Mouse (Mus musculus) lung, postnatal 0 days (tissue): ENCODE results near the gene Bag6. TPM values are rescaled to one million over a fixed set of nuclear protein-coding genes. Genes with fewer than 3 reads are reported as not detected.

Source experiments
- ATAC-seq: fragments of 200-750 bp; cut with Nextera tagmentation; 2 replicates; pipeline ENCODE4 v1.8.0; 2017; ENCODE audit warnings: moderate library complexity
- DNase-seq: peaks from one replicate; pipeline ENCODE4 v3.0.0-alpha.2; 2016; ENCODE audit warnings: low spot score
- H3K27ac ChIP-seq: fragments of 300-500 bp; sonication (generic); 2 replicates; pipeline ENCODE4 v1.5.1; 2014; ENCODE audit warnings: antibody characterized with exemption, mild to moderate bottlenecking, low read length, mixed read lengths
- H3K27me3 ChIP-seq: fragments of 300-500 bp; sonication (generic); replicated peaks from 2 replicates; pipeline ENCODE4 v1.6.1; 2014; ENCODE audit warnings: low read length, mixed read lengths; ENCODE audit not compliant: insufficient read depth
- H3K36me3 ChIP-seq: fragments of 300-500 bp; sonication (generic); 2 replicates; pipeline ENCODE4 v1.6.1; 2014; ENCODE audit warnings: low read length, mixed read lengths; ENCODE audit not compliant: insufficient read depth
- H3K4me1 ChIP-seq: fragments of 300-500 bp; sonication (generic); 2 replicates; pipeline ENCODE4 v1.6.1; 2014; ENCODE audit warnings: antibody characterized with exemption, low read depth, low read length, mixed read lengths; ENCODE audit not compliant: insufficient read depth
- H3K4me2 ChIP-seq: fragments of 300-500 bp; sonication (generic); replicated peaks from 2 replicates; pipeline ENCODE4 v1.6.1; 2014; ENCODE audit warnings: low read depth, mild to moderate bottlenecking, low read length, moderate library complexity, mixed read lengths
- H3K4me3 ChIP-seq: fragments of 300-500 bp; sonication (generic); 2 replicates; pipeline ENCODE4 v1.5.1; 2014; ENCODE audit warnings: low read depth, low read length
- H3K9ac ChIP-seq: fragments of 300-500 bp; sonication (generic); replicated peaks from 2 replicates; pipeline ENCODE4 v1.6.1; 2014; ENCODE audit warnings: low read depth, mild to moderate bottlenecking
- H3K9me3 ChIP-seq: fragments of 300-500 bp; sonication (generic); 2 replicates; pipeline ENCODE4 v1.6.1; 2016; ENCODE audit warnings: low read length, mixed read lengths
- CTCF ChIP-seq: IDR thresholded peaks from 2 replicates; pipeline ENCODE4 v1.5.1; 2016; ENCODE audit warnings: antibody characterized with exemption, mild to moderate bottlenecking
- EP300 ChIP-seq: IDR thresholded peaks from 2 replicates; pipeline ENCODE4 v1.6.1; 2016; ENCODE audit warnings: antibody characterized with exemption, mild to moderate bottlenecking, control low read depth
- WGBS: fragments of 180-500 bp; shearing (Covaris S2); extraction: QIAGEN DNeasy Blood & Tissue Kit; methylation state at CpG from one replicate; pipeline ENCODE4 v1.1.7; 2014; 5-methylcytosine and 5-hydroxymethylcytosine counted together
- polyA plus RNA-seq: library from polyadenylated mRNA; unstranded; fragments of >200 nt; fragmentation: Nextera tagmentation; extraction: Ambion mirVana; gene quantifications from 2 replicates; pipeline ENCODE4 v1.2.1, GENCODE M21; 2015

Bag6 gene
- polyA plus RNA-seq, 1 experiment from 2014 or later: 34.8 TPM

DNA sequence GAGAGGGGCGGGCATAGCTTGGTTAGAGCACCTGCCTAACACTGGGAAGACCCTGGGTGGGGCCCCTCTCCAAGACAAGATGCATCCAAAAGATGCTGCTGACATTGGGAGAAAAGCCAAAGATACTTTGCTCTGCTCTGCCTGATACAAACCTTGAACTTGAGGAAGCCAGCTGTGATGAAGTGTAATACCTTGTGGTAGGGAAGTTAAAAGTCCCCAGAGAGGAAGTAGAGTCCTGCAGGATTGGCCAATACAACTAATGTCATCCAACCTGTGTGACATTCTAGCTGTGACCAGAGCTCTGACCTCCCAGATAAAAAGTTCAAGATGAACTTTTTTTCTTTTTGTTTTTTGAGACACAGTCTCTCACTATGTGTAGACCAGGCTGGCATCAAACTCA, 9.9 kb upstream of the Bag6 start:
- 100% methylated on average over 1 of the region's 1 CpGs for WGBS
- ATAC-seq (no peak), DNase-seq (peak; percentile 26)
- H3K27me3 ChIP-seq: no peaks in the 10 kb centered on the region
- H3K36me3 ChIP-seq: no peaks in the 10 kb centered on the region
- no peak for TF ChIP-seq EP300
- TF ChIP-seq CTCF: no peak
- 0 out of 2 replicates have a peak overlapping the region, but pooled peaks have one; percentile 92 for H3K27ac ChIP-seq
- 0 out of 2 replicates have a peak overlapping the region, but pooled peaks have one; percentile 81 for H3K4me2 ChIP-seq
- no peaks in the 10 kb centered on the region for H3K9me3 ChIP-seq
- H3K9ac ChIP-seq: no peak overlapping the region
- H3K4me1 ChIP-seq: peaks cover 17% of the 10 kb centered on the region
- no peak overlapping the region for H3K4me3 ChIP-seq

GRCm38 (mm10) chr17:35125578-35125977, 9.4 kb upstream of the Bag6 start:
- Histone ChIP-seq H3K4me1 (peaks cover 15% of the 10 kb centered on the region), H3K4me3 (peak overlapping the region; percentile 62), H3K27me3 (no peaks in the 10 kb centered on the region), H3K27ac (peak overlapping the region; percentile 92), H3K9ac (peak overlapping the region; percentile 68), H3K4me2 (peak overlapping the region; percentile 81), H3K9me3 (no peaks in the 10 kb centered on the region), H3K36me3 (no peaks in the 10 kb centered on the region)
- DNase-seq: peak; percentile 53
- WGBS: 15% methylated on average over 6 of the region's 6 CpGs
- TF ChIP-seq CTCF (no peak), EP300 (no peak)
- ATAC-seq: no peak

GRCm38 (mm10) chr17:35126206-35126611, 8.8 kb upstream of the Bag6 start, which contains the start of gene D17H6S53E:
D17H6S53E (plus strand) TSS chr17:35126373.
- WGBS: under 1% methylated on average over 36 of the region's 36 CpGs

DNA sequence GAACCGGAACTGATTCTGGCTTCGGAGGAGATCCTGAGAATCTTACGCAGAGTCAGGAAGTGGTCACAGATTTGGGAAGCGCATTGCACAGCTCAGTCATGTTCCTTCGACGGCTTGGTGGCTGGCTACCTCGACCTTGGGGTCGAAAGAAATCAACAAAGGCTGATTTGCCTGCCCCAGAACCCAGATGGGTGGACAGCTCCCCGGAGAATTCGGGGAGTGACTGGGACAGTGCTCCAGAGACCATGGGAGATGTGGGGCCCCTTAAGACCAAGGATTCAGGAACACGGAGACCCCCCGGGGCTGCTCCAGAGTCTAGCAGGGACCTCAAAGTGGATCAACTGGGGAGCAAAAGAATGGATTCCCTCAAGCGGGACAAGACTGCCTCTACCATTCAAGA, 8.0 kb upstream of the Bag6 start:
- Histone ChIP-seq H3K4me3 (peak overlapping the region; percentile 62), H3K9me3 (no peaks in the 10 kb centered on the region), H3K4me2 (peak overlapping the region; percentile 81), H3K27me3 (no peaks in the 10 kb centered on the region), H3K9ac (peak overlapping the region; percentile 68), H3K36me3 (no peaks in the 10 kb centered on the region), H3K27ac (peak overlapping the region; percentile 92; the same call in 1 of the 2 replicates), H3K4me1 (peaks cover 15% of the 10 kb centered on the region)
- TF ChIP-seq EP300 (no peak), CTCF (no peak)
- WGBS: 52% methylated on average over 13 of the region's 13 CpGs
- DNase-seq (peak; percentile 24), ATAC-seq (no peak)

More at GRCm38 (mm10) chr17:35126206-35126611, 8.8 kb upstream of the Bag6 start, which contains the start of gene D17H6S53E:
- H3K9ac ChIP-seq: peak within 1 kb of the TSS; percentile 68
- H3K27me3 ChIP-seq: no peaks in the 10 kb centered on the region
- peak within 1 kb of the TSS; percentile 92 for H3K27ac ChIP-seq
- H3K4me1 ChIP-seq: peaks cover 15% of the 10 kb centered on the region
- TF ChIP-seq EP300 (no peak), CTCF (peak; percentile 36; the same call in 1 of the 2 replicates)
- peak; percentile 82 for DNase-seq
- peak; percentile 55 for ATAC-seq
- H3K9me3 ChIP-seq: no peaks in the 10 kb centered on the region
- no peaks in the 10 kb centered on the region for H3K36me3 ChIP-seq
- H3K4me3 ChIP-seq: peak within 1 kb of the TSS; percentile 62
- peak within 1 kb of the TSS; percentile 81 for H3K4me2 ChIP-seq

DNA sequence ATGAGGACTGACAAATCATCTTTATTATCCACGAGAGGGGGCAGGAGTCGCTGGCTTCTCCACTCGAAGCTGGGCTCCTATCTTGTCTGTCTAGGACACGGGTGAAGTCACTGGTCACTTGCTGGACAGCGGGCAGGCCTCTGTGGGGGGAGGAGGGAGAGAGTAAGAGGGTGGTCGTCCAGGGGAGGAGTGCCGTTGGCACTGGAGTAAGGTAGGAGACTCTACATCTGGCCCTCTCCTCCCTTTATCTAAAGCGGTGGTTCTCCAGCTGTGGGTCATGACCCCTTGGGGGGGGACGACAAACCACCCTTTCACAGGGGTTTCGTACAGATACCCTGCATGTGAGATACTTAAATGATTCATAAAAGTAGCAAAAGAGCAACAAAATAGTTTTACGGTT, 6.0 kb upstream of the Bag6 start:
- H3K36me3 ChIP-seq: no peaks in the 10 kb centered on the region
- H3K4me2 ChIP-seq: no peak overlapping the region
- no peaks in the 10 kb centered on the region for H3K27me3 ChIP-seq
- H3K9ac ChIP-seq: no peak overlapping the region
- TF ChIP-seq EP300 (no peak), CTCF (no peak)
- peaks cover 15% of the 10 kb centered on the region for H3K4me1 ChIP-seq
- no peak overlapping the region for H3K27ac ChIP-seq
- no peaks in the 10 kb centered on the region for H3K9me3 ChIP-seq
- DNase-seq: no peak
- WGBS: 60% methylated on average over 11 of the region's 11 CpGs
- H3K4me3 ChIP-seq: no peak overlapping the region
- ATAC-seq: no peak

DNA sequence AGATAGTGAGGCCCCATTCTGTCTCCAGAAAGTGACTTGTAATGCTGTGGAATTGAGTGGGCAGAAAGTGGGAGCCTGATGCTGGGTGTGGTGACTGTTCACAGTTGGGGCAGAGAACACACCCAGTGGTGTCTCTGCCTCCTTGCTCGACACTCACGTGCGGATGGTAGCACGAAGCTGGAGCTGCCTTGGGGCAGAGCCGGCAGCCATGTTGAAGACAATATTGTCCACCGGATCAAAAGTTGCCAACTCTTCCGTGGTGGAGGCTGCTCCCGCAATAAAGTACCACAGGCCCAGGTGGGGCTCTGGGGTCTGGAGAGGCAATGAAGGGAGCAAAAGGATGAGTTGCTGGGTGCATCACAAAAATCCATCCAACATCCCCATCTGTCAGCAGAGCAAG, 3.9 kb upstream of the Bag6 start:
- H3K4me2 ChIP-seq: no peak overlapping the region
- 85% methylated on average over 8 of the region's 8 CpGs for WGBS
- DNase-seq (no peak), ATAC-seq (no peak)
- no peak overlapping the region for H3K27ac ChIP-seq
- H3K4me1 ChIP-seq: peaks cover 10% of the 10 kb centered on the region; the same call in 1 of the 2 replicates
- H3K9ac ChIP-seq: no peak overlapping the region
- H3K27me3 ChIP-seq: no peaks in the 10 kb centered on the region
- H3K4me3 ChIP-seq: no peak overlapping the region
- no peak for TF ChIP-seq EP300
- no peak for TF ChIP-seq CTCF
- no peaks in the 10 kb centered on the region for H3K36me3 ChIP-seq
- H3K9me3 ChIP-seq: no peaks in the 10 kb centered on the region
